Mouse (Mus musculus): ENCODE measurements at regions not wholly inside any gene's neighbourhood (a gene's known extent, or its start where the extent isn't known, plus 50 kb on each side); places are given as distances from the start of the nearest gene placed in this dataset.

DNA sequence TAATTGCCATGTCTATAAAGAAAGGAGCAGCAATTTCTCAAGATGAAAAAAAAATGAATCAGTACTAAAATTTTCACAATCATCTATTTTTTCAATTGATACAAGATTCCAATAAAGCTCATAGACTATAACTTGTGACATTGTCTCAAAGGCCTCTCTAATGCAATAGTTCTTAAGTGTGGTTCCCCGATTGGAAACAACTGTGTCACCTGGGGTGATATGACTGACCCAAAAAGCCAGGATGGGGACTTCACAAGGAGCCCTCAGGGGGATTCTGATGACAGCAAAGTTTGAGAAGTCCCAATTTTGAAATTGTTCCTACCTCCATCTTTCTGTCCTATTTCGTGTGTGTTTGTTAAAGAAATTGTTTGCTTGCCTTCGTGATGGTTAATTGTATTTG lies 143.3 kb upstream of the Fndc3a start:
- Histone ChIP-seq H3K27me3 (replicated peaks) (no peaks in the 10 kb centered on the region), H3K9me3 (replicated peaks) (no peaks in the 10 kb centered on the region), H3K36me3 (no peaks in the 10 kb centered on the region), H3K9ac (no peak overlapping the region), H3K4me1 (replicated peaks) (no peaks in the 10 kb centered on the region), H3K4me2 (no peak overlapping the region), H3K27ac (ENCODE audit: poor library complexity, severe bottlenecking) (no peak overlapping the region), H3K4me3 (no peak overlapping the region)
- ATAC-seq (ENCODE audit: insufficient number of reproducible peaks, low FRiP score), result no peak
- WGBS, result 76% methylated on average over 3 of the region's 3 CpGs

DNA sequence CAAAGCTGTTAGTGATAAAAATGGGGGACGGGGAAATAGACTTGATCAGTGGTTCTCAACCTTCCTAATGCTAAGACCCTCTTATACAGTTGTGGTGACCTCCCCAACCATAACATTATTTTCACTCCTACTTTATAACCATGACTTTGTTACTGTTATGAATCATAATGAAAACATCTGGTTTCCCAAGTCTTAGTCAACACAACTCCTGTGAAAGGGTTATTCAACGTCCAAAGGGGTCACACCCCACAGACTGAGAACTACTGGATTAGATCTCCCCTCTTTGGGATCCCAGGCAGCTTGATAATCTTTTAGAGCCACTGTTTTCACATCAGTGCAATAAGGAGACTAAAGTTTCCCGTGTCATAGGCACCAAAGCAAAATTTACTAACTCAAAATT lies 141.1 kb upstream of the Fndc3a start:
- no peak overlapping the region for H3K9ac ChIP-seq
- H3K4me2 ChIP-seq, result no peak overlapping the region
- no peaks in the 10 kb centered on the region for H3K9me3 ChIP-seq (replicated peaks)
- no peak for ATAC-seq (ENCODE audit: insufficient number of reproducible peaks, low FRiP score)
- no peak overlapping the region for H3K4me3 ChIP-seq
- no peaks in the 10 kb centered on the region for H3K36me3 ChIP-seq
- H3K27ac ChIP-seq (ENCODE audit: poor library complexity, severe bottlenecking), result no peak overlapping the region
- H3K27me3 ChIP-seq (replicated peaks), result no peaks in the 10 kb centered on the region
- 68% methylated on average over 3 of the region's 3 CpGs for WGBS
- H3K4me1 ChIP-seq (replicated peaks), result no peaks in the 10 kb centered on the region

DNA sequence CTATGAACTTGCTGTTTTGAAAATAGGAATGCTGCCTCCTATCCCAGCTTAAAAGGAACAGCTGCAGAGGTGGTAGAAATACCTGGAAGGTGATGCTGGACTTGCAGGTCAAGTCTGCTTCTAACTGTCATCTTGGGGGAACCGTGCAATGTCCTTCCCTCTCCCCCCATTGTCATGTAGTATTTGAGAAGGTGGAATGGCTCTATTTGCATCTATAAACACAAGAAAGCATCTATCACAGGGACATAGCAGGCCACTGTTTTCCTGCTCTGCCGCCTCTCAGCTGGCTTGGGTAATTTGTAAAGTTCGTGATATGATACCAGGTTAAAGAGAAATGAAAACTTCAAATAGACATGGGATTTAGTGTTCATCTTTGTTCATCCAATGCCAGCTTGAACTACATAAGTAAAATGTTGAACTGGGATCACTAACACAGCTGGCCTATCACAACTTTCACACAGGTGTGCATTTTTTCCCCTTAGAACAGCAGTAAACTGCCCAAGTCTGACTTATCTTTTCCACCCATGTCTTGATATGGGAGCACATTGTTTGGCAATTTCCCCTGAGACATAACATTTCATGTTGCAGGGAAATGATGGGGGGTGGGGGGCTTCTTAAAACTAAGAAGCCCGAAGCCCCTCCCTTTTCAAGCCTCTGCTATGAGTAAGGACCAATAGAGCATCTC lies 138.6 kb upstream of the Fndc3a start:
- 81% methylated on average over 4 of the region's 4 CpGs for WGBS
- H3K4me1 ChIP-seq (replicated peaks), result no peaks in the 10 kb centered on the region
- no peak overlapping the region for H3K9ac ChIP-seq
- H3K27me3 ChIP-seq (replicated peaks), result no peaks in the 10 kb centered on the region
- no peak overlapping the region for H3K4me2 ChIP-seq
- H3K27ac ChIP-seq (ENCODE audit: poor library complexity, severe bottlenecking), result no peak overlapping the region
- H3K4me3 ChIP-seq, result no peak overlapping the region
- no peaks in the 10 kb centered on the region for H3K36me3 ChIP-seq
- no peak for ATAC-seq (ENCODE audit: insufficient number of reproducible peaks, low FRiP score)
- H3K9me3 ChIP-seq (replicated peaks), result no peaks in the 10 kb centered on the region

DNA sequence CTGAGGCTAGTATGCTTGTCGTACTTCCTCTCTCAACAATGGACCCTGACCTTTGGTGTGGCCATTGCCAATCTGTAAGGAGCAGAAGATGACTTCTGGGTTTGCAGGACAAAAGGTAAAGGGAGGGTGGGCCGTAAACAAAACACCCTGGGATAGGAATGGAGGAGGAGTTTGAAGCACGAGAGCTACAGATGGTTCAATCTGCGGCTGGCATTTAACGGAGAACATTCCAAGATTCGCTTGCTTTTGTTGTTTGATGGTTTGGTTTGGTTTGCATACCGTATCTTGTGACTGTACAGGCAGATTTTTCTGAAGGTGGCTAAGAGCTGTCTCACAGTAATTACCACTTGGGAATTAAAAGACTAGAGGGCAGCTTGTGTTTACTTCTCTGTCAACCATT lies 137.7 kb upstream of the Fndc3a start:
- Histone ChIP-seq H3K4me2 (no peak overlapping the region), H3K27ac (ENCODE audit: poor library complexity, severe bottlenecking) (no peak overlapping the region), H3K4me1 (replicated peaks) (no peaks in the 10 kb centered on the region), H3K9ac (no peak overlapping the region), H3K9me3 (replicated peaks) (no peaks in the 10 kb centered on the region), H3K4me3 (no peak overlapping the region), H3K36me3 (no peaks in the 10 kb centered on the region), H3K27me3 (replicated peaks) (no peaks in the 10 kb centered on the region)
- ATAC-seq (ENCODE audit: insufficient number of reproducible peaks, low FRiP score), result no peak
- WGBS, result 67% methylated on average over 7 of the region's 7 CpGs

DNA sequence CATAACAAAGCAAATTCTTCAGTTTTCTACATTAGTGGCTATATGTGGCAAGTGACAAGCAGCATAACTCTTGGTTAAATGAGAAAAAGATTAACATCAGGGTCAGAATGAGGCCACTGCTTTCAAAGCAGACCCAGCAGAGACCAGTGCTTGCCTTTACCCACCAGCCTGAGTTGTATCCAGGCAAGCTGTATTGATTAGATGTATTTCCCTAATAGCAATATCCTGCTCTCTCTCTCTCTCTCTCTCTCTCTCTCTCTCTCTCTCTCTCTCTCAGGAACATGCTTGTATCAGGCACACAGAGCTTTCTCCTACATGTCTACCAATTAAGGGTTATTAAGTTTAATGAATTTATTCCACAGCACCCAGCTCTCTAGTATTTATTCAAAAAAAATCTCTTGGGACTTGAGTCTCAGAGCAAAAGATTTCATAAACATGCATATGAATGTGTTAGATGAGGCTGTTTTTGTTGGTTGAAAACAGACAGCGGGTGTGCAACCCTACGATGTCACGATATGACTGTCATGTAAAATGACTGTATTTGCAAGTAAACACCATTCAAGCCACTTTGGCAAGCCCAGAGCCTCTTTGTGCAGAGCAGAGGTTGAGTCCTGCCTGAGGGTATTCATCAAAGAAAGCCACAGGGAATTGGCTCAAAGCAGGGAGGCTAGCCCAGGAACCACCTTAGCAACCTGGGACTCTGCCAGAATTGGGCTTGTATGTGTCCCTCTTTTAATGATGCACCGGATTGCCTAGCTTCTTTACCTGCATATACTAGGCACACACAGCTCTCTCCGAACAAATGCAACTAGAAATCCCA lies 136.0 kb upstream of the Fndc3a start:
- 83% methylated on average over 5 of the region's 5 CpGs for WGBS
- ATAC-seq (ENCODE audit: insufficient number of reproducible peaks, low FRiP score), result no peak
- Histone ChIP-seq H3K4me3 (no peak overlapping the region), H3K4me2 (no peak overlapping the region), H3K36me3 (no peaks in the 10 kb centered on the region), H3K4me1 (replicated peaks) (no peaks in the 10 kb centered on the region), H3K27ac (ENCODE audit: poor library complexity, severe bottlenecking) (no peak overlapping the region), H3K9ac (no peak overlapping the region), H3K9me3 (replicated peaks) (no peaks in the 10 kb centered on the region), H3K27me3 (replicated peaks) (no peaks in the 10 kb centered on the region)

DNA sequence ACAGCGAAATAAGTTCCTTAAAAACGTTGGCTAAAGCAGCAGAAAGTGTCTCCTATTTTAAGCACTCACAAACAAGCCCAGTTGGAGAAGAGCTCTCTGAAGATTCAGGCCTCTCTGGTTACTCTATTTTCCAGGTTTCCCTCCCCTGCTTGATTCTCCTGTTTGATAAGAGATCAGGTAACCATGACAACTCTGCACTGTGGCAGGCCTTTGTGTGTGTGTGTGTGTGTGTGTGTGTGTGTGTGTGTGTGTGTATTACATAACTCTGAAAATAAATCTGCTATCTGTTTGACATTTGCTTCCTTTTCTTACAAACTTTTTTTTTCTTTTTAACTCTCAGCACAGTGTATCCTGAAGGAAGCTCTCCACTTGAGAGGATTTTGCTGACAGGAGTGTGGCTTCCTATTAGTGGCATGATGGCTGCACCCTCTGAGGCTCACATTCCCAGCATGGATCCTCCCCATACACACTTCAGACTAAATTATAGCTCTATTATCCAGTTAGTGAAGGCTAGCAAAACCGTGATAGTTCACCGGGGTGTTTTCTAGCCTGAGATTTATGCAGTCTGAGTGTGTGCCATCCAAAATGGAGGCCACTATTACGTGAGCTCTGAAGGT lies 135.1 kb upstream of the Fndc3a start:
- 63% methylated on average over 5 of the region's 5 CpGs for WGBS
- H3K9me3 ChIP-seq (replicated peaks), result no peaks in the 10 kb centered on the region
- ATAC-seq (ENCODE audit: insufficient number of reproducible peaks, low FRiP score), result no peak

DNA sequence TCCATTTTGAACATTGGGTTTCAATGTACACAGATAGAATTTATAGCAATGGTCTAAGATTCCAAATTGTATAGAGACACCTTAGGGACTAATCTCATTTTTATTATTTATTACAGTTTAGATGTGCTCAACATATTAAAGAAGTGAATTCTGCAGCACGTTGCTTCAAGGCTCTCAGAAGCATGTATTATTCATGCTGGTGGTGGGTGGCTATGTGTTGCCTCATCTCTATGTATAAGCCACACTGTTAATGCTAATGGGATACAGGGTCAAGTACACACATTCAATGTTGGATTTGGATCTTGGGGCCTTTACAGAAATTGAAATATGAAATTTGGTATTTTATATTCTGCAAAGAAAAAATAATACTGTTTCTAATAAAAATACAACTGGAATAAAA lies 131.9 kb upstream of the Fndc3a start:
- H3K4me2 ChIP-seq, result no peak overlapping the region
- H3K9me3 ChIP-seq (replicated peaks), result no peaks in the 10 kb centered on the region
- H3K27me3 ChIP-seq (replicated peaks), result no peaks in the 10 kb centered on the region
- 74% methylated on average over 1 of the region's 1 CpGs for WGBS
- no peaks in the 10 kb centered on the region for H3K4me1 ChIP-seq (replicated peaks)
- no peak for ATAC-seq (ENCODE audit: insufficient number of reproducible peaks, low FRiP score)
- H3K36me3 ChIP-seq, result no peaks in the 10 kb centered on the region
- H3K27ac ChIP-seq (ENCODE audit: poor library complexity, severe bottlenecking), result no peak overlapping the region
- H3K9ac ChIP-seq, result no peak overlapping the region
- H3K4me3 ChIP-seq, result no peak overlapping the region

More for the DNA sequence above, 135.1 kb upstream of the Fndc3a start:
- H3K4me3 ChIP-seq, result no peak overlapping the region
- no peak overlapping the region for H3K4me2 ChIP-seq
- no peak overlapping the region for H3K27ac ChIP-seq (ENCODE audit: poor library complexity, severe bottlenecking)
- H3K9ac ChIP-seq, result no peak overlapping the region
- H3K4me1 ChIP-seq (replicated peaks), result no peaks in the 10 kb centered on the region
- no peaks in the 10 kb centered on the region for H3K27me3 ChIP-seq (replicated peaks)
- H3K36me3 ChIP-seq, result no peaks in the 10 kb centered on the region

DNA sequence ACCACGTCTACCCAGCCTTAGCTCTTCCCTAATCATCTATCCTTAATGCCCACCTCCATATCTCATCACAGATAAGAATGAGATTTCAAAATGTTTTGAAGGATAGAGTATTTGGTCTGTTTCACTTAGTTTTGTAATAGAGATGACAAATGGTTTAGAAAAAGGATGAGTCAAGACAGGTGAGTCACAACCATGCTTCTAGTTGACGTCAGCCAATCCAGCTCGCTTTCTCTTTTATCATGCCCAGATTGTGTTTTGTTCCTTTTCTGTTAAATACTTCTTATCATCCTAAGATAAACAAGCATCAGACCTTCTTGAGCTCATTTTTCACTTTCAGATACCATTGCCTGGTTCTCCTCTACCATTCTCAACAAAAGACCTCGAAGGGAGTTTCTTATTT lies 125.4 kb upstream of the Fndc3a start:
- no peak for ATAC-seq (ENCODE audit: insufficient number of reproducible peaks, low FRiP score)
- Histone ChIP-seq H3K4me1 (replicated peaks) (no peaks in the 10 kb centered on the region), H3K27me3 (replicated peaks) (no peaks in the 10 kb centered on the region), H3K4me3 (no peak overlapping the region), H3K9me3 (replicated peaks) (no peaks in the 10 kb centered on the region), H3K36me3 (no peaks in the 10 kb centered on the region), H3K27ac (ENCODE audit: poor library complexity, severe bottlenecking) (no peak overlapping the region), H3K4me2 (no peak overlapping the region), H3K9ac (no peak overlapping the region)
- WGBS, result 55% methylated on average over 4 of the region's 4 CpGs

DNA sequence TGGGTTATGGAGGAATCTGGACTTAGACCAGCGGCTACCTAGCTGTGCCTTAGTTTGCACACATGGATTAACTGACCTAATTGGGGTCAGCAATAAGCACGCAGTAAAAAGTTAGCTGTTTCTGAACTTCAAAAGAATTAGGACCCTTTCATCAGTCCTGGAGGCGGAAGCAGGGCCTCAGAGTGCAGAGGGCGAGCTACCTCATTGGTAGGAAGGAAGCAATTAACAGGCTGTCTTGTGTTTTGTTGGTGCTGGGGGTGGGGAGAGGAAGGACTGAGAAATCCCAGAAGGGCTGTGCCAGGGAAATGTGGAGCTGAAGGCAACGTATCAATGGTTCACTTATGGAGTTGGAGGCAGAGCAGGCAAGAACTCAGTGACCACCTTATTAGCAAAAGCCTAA lies 119.5 kb upstream of the Fndc3a start:
- WGBS, result 35% methylated on average over 5 of the region's 5 CpGs
- no peaks in the 10 kb centered on the region for H3K36me3 ChIP-seq
- no peaks in the 10 kb centered on the region for H3K9me3 ChIP-seq (replicated peaks)
- no peak overlapping the region for H3K9ac ChIP-seq
- H3K27ac ChIP-seq (ENCODE audit: poor library complexity, severe bottlenecking), result no peak overlapping the region
- H3K27me3 ChIP-seq (replicated peaks), result no peaks in the 10 kb centered on the region
- no peak for ATAC-seq (ENCODE audit: insufficient number of reproducible peaks, low FRiP score)
- no peak overlapping the region for H3K4me3 ChIP-seq
- H3K4me1 ChIP-seq (replicated peaks), result no peaks in the 10 kb centered on the region
- no peak overlapping the region for H3K4me2 ChIP-seq

DNA sequence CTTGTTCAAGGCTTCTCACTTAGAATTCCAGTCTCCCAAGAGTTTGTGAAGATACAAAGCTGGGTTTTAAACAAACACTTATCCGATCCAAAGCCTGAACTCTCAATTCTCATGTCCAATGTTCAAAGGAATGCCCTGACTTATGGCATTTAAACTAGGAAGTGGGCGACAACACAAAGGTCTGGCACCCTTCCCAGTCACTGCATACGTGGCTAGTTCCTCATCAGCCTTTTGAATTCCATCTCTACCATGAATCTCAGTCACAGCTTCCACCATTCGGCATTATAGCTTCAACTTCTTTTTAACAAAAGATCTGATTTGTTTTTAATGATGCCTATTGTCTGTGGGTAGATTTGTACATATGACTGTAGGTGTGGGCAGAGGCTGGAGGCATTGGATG lies 115.7 kb upstream of the Fndc3a start:
- no peak for ATAC-seq (ENCODE audit: insufficient number of reproducible peaks, low FRiP score)

DNA sequence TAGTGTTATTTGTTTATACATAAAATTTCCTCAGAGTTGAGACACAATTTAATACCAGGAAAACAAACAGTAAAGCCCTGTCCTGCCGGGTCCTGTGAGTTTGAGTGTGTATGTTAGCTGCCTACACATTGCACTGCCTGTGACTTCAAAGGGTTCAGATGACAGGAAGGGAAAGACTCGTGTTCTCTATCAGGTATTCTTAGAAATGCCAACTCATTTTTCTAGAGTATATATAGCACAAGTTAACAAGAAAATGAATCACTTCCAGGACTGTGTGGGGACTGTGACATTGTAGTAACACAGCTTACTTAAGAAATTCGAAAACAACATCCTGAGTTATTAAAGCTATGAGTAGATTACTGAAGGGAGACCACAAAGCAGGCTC lies 112.4 kb upstream of the Fndc3a start:
- Histone ChIP-seq H3K27me3 (replicated peaks) (no peaks in the 10 kb centered on the region), H3K9ac (no peak overlapping the region), H3K4me3 (no peak overlapping the region), H3K27ac (ENCODE audit: poor library complexity, severe bottlenecking) (no peak overlapping the region), H3K36me3 (no peaks in the 10 kb centered on the region), H3K9me3 (replicated peaks) (no peaks in the 10 kb centered on the region), H3K4me1 (replicated peaks) (no peaks in the 10 kb centered on the region), H3K4me2 (no peak overlapping the region)
- 29% methylated on average over 3 of the region's 3 CpGs for WGBS
- no peak for ATAC-seq (ENCODE audit: insufficient number of reproducible peaks, low FRiP score)

More for the DNA sequence above, 115.7 kb upstream of the Fndc3a start:
- Histone ChIP-seq H3K4me2 (no peak overlapping the region), H3K9me3 (replicated peaks) (no peaks in the 10 kb centered on the region), H3K4me3 (no peak overlapping the region), H3K27ac (ENCODE audit: poor library complexity, severe bottlenecking) (no peak overlapping the region), H3K4me1 (replicated peaks) (no peaks in the 10 kb centered on the region), H3K27me3 (replicated peaks) (no peaks in the 10 kb centered on the region), H3K9ac (no peak overlapping the region), H3K36me3 (no peaks in the 10 kb centered on the region)
- WGBS, result 62% methylated on average over 4 of the region's 4 CpGs
